Mouse (Mus musculus) midbrain, postnatal 0 days (tissue): ENCODE data around the gene B3gnt4. TPM values are rescaled to one million over a fixed set of nuclear protein-coding genes. Genes with fewer than 3 reads are reported as not detected.

Experiments
- ATAC-seq: fragments of 200-750 bp; cut with Nextera tagmentation; 2 replicates; pipeline ENCODE4 v1.8.0; 2017; ENCODE audit warnings: moderate number of reproducible peaks, mild to moderate bottlenecking, moderate TSS enrichment, moderate library complexity; ENCODE audit not compliant: low FRiP score
- DNase-seq: peaks from one replicate; pipeline ENCODE4 v3.0.0-alpha.2; 2015; ENCODE audit warnings: low spot score
- H3K27ac ChIP-seq: fragments of 300-500 bp; sonication (generic); 2 replicates; pipeline ENCODE4 v1.5.1; 2014; ENCODE audit warnings: low read depth, mild to moderate bottlenecking, low read length, mixed read lengths
- H3K27me3 ChIP-seq: fragments of 300-500 bp; sonication (generic); 2 replicates; pipeline ENCODE4 v1.6.1; 2014; ENCODE audit warnings: low read length, control low read depth, mixed read lengths; ENCODE audit not compliant: insufficient read depth
- H3K36me3 ChIP-seq: fragments of 300-500 bp; sonication (generic); 2 replicates; pipeline ENCODE4 v1.6.1; 2014; ENCODE audit warnings: low read length, control low read depth, mixed read lengths; ENCODE audit not compliant: insufficient read depth
- H3K4me1 ChIP-seq: fragments of 300-500 bp; sonication (generic); 2 replicates; pipeline ENCODE4 v1.6.1; 2014; ENCODE audit warnings: mild to moderate bottlenecking, control low read depth, antibody characterized with exemption, low read length, mixed read lengths; ENCODE audit not compliant: insufficient read depth
- H3K4me2 ChIP-seq: fragments of 300-500 bp; sonication (generic); 2 replicates; pipeline ENCODE4 v1.6.1; 2014; ENCODE audit warnings: low read depth, mild to moderate bottlenecking, low read length, mixed read lengths; ENCODE audit not compliant: poor library complexity, severe bottlenecking
- H3K4me3 ChIP-seq: fragments of 300-500 bp; sonication (generic); 2 replicates; pipeline ENCODE4 v1.5.1; 2014; ENCODE audit warnings: low read depth, mild to moderate bottlenecking, low read length, moderate library complexity
- H3K9ac ChIP-seq: fragments of 300-500 bp; sonication (generic); replicated peaks from 2 replicates; pipeline ENCODE4 v1.6.1; 2014; ENCODE audit warnings: mild to moderate bottlenecking, low read length, moderate library complexity, mixed read lengths; ENCODE audit not compliant: poor library complexity, severe bottlenecking
- H3K9me3 ChIP-seq: fragments of 300-500 bp; sonication (generic); 2 replicates; pipeline ENCODE4 v1.6.1; 2016; ENCODE audit warnings: low read length, control low read depth
- CTCF ChIP-seq: IDR thresholded peaks from 2 replicates; pipeline ENCODE4 v1.5.1; 2016; ENCODE audit warnings: antibody characterized with exemption, mild to moderate bottlenecking
- WGBS: fragments of 180-500 bp; shearing (Covaris S2); extraction: QIAGEN DNeasy Blood & Tissue Kit; methylation state at CpG from one replicate; pipeline ENCODE4 v1.1.7; 2014; 5-methylcytosine and 5-hydroxymethylcytosine counted together
- polyA plus RNA-seq: library from polyadenylated mRNA; unstranded; fragments of >200 nt; fragmentation: Nextera tagmentation; extraction: Ambion mirVana; gene quantifications from 2 replicates; pipeline ENCODE4 v1.2.1, GENCODE M21; 2015
- total RNA-seq: library from RNA; depleted of rRNA; stranded (reverse); fragments of >200 nt; gene quantifications from 2 replicates; pipeline ENCODE4 v1.2.3, GENCODE M21; 2014; rRNA removed

B3gnt4 gene
- total RNA-seq (3.9 and 5.3 TPM in 2 replicates), polyA plus RNA-seq (1.3 and 1.4 TPM in 2 replicates)

GRCm38 (mm10) chr5:123510160-123510559 is at the start of gene B3gnt4:
Gene B3gnt4 (plus strand): TSS chr5:123510460.
- DNase-seq (no peak), ATAC-seq (no peak)
- H3K4me1 ChIP-seq = no peaks in the 10 kb centered on the region
- peaks cover 13% of the 10 kb centered on the region for H3K36me3 ChIP-seq
- WGBS = 91% methylated on average over 5 of the region's 5 CpGs
- H3K27me3 ChIP-seq = no peaks in the 10 kb centered on the region
- no peak within 1 kb of the TSS for H3K27ac ChIP-seq
- no peak within 1 kb of the TSS for H3K9ac ChIP-seq
- TF ChIP-seq CTCF = no peak
- no peak within 1 kb of the TSS; the same call in 1 of the 2 replicates for H3K4me3 ChIP-seq
- H3K9me3 ChIP-seq = no peaks in the 10 kb centered on the region
- H3K4me2 ChIP-seq = peak within 1 kb of the TSS; percentile 71

DNA sequence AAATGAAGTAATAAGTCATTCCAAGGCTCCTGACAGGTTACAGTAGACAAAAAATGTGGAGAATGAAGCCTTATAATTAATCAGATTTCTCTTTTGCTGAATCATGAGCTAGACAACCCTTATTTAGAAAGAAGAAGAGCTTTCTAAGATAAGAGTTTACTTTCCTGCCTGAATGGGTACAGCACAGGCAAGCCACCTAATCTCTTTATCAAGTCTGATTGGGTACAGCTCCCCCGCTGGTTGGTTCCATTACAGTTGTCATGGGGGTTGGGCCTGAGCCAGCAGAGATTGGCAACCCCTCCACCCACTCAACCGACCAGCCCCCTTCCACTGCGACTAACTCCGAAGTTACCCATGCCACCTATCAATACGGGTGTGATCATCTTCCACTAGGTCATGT is 48.8 kb upstream of the B3gnt4 start:
- Histone ChIP-seq H3K9ac (no peak overlapping the region), H3K4me3 (no peak overlapping the region), H3K4me1 (no peaks in the 10 kb centered on the region), H3K4me2 (no peak overlapping the region), H3K27me3 (no peaks in the 10 kb centered on the region), H3K36me3 (0 out of 2 replicates have a peak, but pooled peaks cover 6% of the 10 kb centered on the region), H3K9me3 (no peaks in the 10 kb centered on the region), H3K27ac (no peak overlapping the region)
- no peak for DNase-seq
- no peak for ATAC-seq
- TF ChIP-seq CTCF = no peak
- 49% methylated on average over 5 of the region's 5 CpGs for WGBS

DNA sequence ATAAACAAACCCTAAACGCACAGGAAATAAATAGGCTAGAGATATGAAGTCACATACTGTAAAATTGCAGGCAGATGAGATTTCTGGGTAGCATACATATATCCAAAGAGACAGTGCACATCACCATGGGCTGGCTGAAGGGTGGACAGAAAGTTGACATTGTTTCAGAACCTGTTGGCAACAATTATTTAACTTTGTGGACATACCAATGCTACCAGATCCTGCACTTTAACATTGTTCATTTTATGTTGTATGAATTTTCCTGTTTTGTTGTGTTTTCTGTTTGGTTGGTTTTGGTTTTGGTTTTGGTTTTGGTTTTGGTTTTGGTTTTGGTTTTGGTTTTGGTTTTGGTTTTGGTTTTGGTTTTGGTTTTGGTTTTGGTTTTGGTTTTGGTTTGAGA is 45.6 kb upstream of the B3gnt4 start:
- no peaks in the 10 kb centered on the region for H3K36me3 ChIP-seq
- no peak for ATAC-seq
- 88% methylated on average over 1 of the region's 1 CpGs for WGBS
- no peak for TF ChIP-seq CTCF
- H3K4me3 ChIP-seq = no peak overlapping the region
- DNase-seq = no peak
- no peaks in the 10 kb centered on the region for H3K9me3 ChIP-seq
- no peak overlapping the region for H3K27ac ChIP-seq
- H3K4me1 ChIP-seq = no peaks in the 10 kb centered on the region
- H3K27me3 ChIP-seq = no peaks in the 10 kb centered on the region
- H3K4me2 ChIP-seq = no peak overlapping the region
- no peak overlapping the region for H3K9ac ChIP-seq

DNA sequence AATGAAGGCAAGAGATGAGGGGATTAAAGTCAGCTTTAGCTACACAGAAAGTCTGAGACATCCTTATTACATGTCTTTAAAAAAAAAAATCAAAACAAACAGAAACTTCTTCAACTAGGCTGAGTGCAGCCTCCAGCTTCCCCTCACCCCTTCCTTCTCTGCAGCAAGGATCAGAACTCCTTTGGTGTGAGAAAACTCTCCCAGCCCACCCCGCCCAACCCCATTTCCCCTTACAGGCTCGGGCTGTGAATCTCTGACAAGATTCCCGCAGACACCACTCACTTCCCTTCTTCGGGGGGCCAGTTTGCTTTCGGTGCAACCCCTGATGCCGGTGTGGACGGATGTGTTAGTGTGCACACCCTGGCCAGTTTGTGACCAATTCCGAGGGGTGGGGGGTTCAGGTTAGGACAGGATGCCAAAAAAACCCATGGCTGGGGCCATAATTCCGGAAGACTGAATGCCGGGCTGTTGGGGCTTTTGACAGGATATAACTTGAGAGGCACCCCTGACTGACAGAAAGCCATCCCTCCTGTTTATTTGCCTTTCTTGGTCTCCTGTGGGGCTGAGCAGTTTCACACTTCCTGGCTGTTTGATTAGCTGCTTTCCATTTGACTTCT is 39.4 kb upstream of the B3gnt4 start:
- H3K27ac ChIP-seq = no peak overlapping the region
- no peak for DNase-seq
- H3K4me3 ChIP-seq = no peak overlapping the region
- no peaks in the 10 kb centered on the region for H3K9me3 ChIP-seq
- no peak for ATAC-seq
- TF ChIP-seq CTCF = no peak
- no peak overlapping the region for H3K9ac ChIP-seq
- no peak overlapping the region for H3K4me2 ChIP-seq
- WGBS = 70% methylated on average over 10 of the region's 10 CpGs
- no peaks in the 10 kb centered on the region for H3K27me3 ChIP-seq
- H3K4me1 ChIP-seq = no peaks in the 10 kb centered on the region
- no peaks in the 10 kb centered on the region for H3K36me3 ChIP-seq

- WGBS = 45% methylated on average over 5 of the region's 5 CpGs
- DNase-seq = peak; percentile 56
- H3K36me3 ChIP-seq = no peaks in the 10 kb centered on the region
- no peak overlapping the region for H3K4me3 ChIP-seq
- H3K9ac ChIP-seq = no peak overlapping the region
- H3K27me3 ChIP-seq = no peaks in the 10 kb centered on the region
- H3K9me3 ChIP-seq = no peaks in the 10 kb centered on the region
- H3K4me1 ChIP-seq = no peaks in the 10 kb centered on the region
- TF ChIP-seq CTCF = no peak
- no peak for ATAC-seq
- H3K27ac ChIP-seq = no peak overlapping the region
- H3K4me2 ChIP-seq = no peak overlapping the region
These were observed 36.4 kb upstream of the B3gnt4 start for GRCm38 (mm10) chr5:123473817-123474216.

GRCm38 (mm10) chr5:123487659-123488395 is 22.4 kb upstream of the B3gnt4 start:
- DNase-seq (no peak), ATAC-seq (no peak)
- no peak overlapping the region for H3K4me3 ChIP-seq
- H3K9ac ChIP-seq = no peak overlapping the region
- no peaks in the 10 kb centered on the region for H3K36me3 ChIP-seq
- H3K27me3 ChIP-seq = no peaks in the 10 kb centered on the region
- H3K27ac ChIP-seq = no peak overlapping the region
- no peak for TF ChIP-seq CTCF
- 88% methylated on average over 11 of the region's 11 CpGs for WGBS
- no peak overlapping the region for H3K4me2 ChIP-seq
- H3K4me1 ChIP-seq = peaks cover 5% of the 10 kb centered on the region; the same call in 1 of the 2 replicates
- H3K9me3 ChIP-seq = no peaks in the 10 kb centered on the region
